Mouse (Mus musculus): ENCODE measurements around the gene S100pbp.

The S100pbp gene

GRCm38 (mm10) chr4:129220376-129221089, 31.0 kb upstream of the S100pbp start:
- in situ Hi-C loops (cut with MboI, MseI) = no loop called here

- in situ Hi-C loops (cut with MboI, MseI) = loop anchor here (10.0 kb wide), 1 partner anchor 56 kb away; no protein-coding TSS in a partner anchor
Observed at GRCm38 (mm10) chr4:129219198-129219597, 29.7 kb upstream of the S100pbp start.

GRCm38 (mm10) chr4:129218569-129219175, 29.1 kb upstream of the S100pbp start:
- in situ Hi-C loops (cut with MboI, MseI) = loop anchor here (10.0 kb wide), 1 partner anchor 56 kb away; no protein-coding TSS in a partner anchor

GRCm38 (mm10) chr4:129212486-129212885, 23.0 kb upstream of the S100pbp start:
- in situ Hi-C loops (cut with MboI, MseI) = loop anchor here (10.0 kb wide), 1 partner anchor 62 kb away; no protein-coding TSS in a partner anchor

- in situ Hi-C loops (cut with MboI, MseI) = loop anchor here (10.0 kb wide), 1 partner anchor 63 kb away; no protein-coding TSS in a partner anchor
Observed at GRCm38 (mm10) chr4:129211461-129211860, 21.9 kb upstream of the S100pbp start.

GRCm38 (mm10) chr4:129209504-129209903, 20.0 kb upstream of the S100pbp start:
- in situ Hi-C loops (cut with MboI, MseI) = no loop called here

GRCm38 (mm10) chr4:129206792-129207191, 17.3 kb upstream of the S100pbp start:
- in situ Hi-C loops (cut with MboI, MseI) = no loop called here

GRCm38 (mm10) chr4:129204655-129205054, 15.1 kb upstream of the S100pbp start:
- in situ Hi-C loops (cut with MboI, MseI) = no loop called here

GRCm38 (mm10) chr4:129197514-129197913, 8.0 kb upstream of the S100pbp start:
- in situ Hi-C loops (cut with MboI, MseI) = no loop called here

- in situ Hi-C loops (cut with MboI, MseI) = no loop called here
Observed at GRCm38 (mm10) chr4:129194280-129194679, 4.8 kb upstream of the S100pbp start.

- in situ Hi-C loops (cut with MboI, MseI) = no loop called here
Observed at GRCm38 (mm10) chr4:129191691-129192090, 2.2 kb upstream of the S100pbp start.

- in situ Hi-C loops (cut with MboI, MseI) = no loop called here
Observed at GRCm38 (mm10) chr4:129190538-129190937, 1.0 kb upstream of the S100pbp start.

- in situ Hi-C loops (cut with MboI, MseI) = no loop called here
Observed at GRCm38 (mm10) chr4:129188803-129189541, 555 bp downstream of the S100pbp start.

- in situ Hi-C loops (cut with MboI, MseI) = no loop called here
Observed at GRCm38 (mm10) chr4:129188041-129188659, 1.4 kb downstream of the S100pbp start.

- in situ Hi-C loops (cut with MboI, MseI) = no loop called here
Observed at GRCm38 (mm10) chr4:129179560-129179959, 10.0 kb downstream of the S100pbp start.

GRCm38 (mm10) chr4:129172529-129172928, 17.0 kb downstream of the S100pbp start:
- in situ Hi-C loops (cut with MboI, MseI) = no loop called here

- in situ Hi-C loops (cut with MboI, MseI) = no loop called here
Observed at GRCm38 (mm10) chr4:129161581-129162255, 27.8 kb downstream of the S100pbp start.

GRCm38 (mm10) chr4:129161076-129161475, 28.5 kb downstream of the S100pbp start:
- in situ Hi-C loops (cut with MboI, MseI) = no loop called here

GRCm38 (mm10) chr4:129158549-129158948, 31.0 kb downstream of the S100pbp start:
- in situ Hi-C loops (cut with MboI, MseI) = no loop called here

GRCm38 (mm10) chr4:129157541-129157940, 32.0 kb downstream of the S100pbp start:
- in situ Hi-C loops (cut with MboI, MseI) = no loop called here

- in situ Hi-C loops (cut with MboI, MseI) = no loop called here
Observed at GRCm38 (mm10) chr4:129151276-129151811, 38.2 kb downstream of the S100pbp start.

Measured in T-helper 1 cell (primary cell).